Mouse (Mus musculus): ENCODE data around the gene Dse. TPM values are rescaled to one million over a fixed set of nuclear protein-coding genes. Genes with fewer than 3 reads are reported as not detected.

The Dse gene
- polyA plus RNA-seq, 1 experiment from 2014 or later = 16.5 TPM

- WGBS = 92% methylated on average over 4 of the region's 4 CpGs
- Histone ChIP-seq H3K4me1 (replicated peaks; ENCODE audit: control insufficient read depth, insufficient read depth, low read length) (no peaks in the 10 kb centered on the region), H3K9ac (ENCODE audit: low read length) (no peak overlapping the region), H3K9me3 (ENCODE audit: control insufficient read depth, low read length) (no peaks in the 10 kb centered on the region), H3K4me2 (ENCODE audit: low read depth, low read length, severe bottlenecking) (no peak overlapping the region), H3K36me3 (ENCODE audit: control insufficient read depth, insufficient read depth, low read length) (no peaks in the 10 kb centered on the region), H3K27ac (ENCODE audit: low read depth, low read length) (no peak overlapping the region), H3K27me3 (ENCODE audit: control insufficient read depth, insufficient read depth, low read length) (no peaks in the 10 kb centered on the region), H3K4me3 (ENCODE audit: low read depth, low read length) (no peak overlapping the region)
- DNase-seq (ENCODE audit: low spot score) (no peak), ATAC-seq (replicated peaks; ENCODE audit: low FRiP score) (no peak)
These were observed 35.9 kb downstream of the Dse start for GRCm38 (mm10) chr10:34171660-34172059.

GRCm38 (mm10) chr10:34171191-34171590, 36.3 kb downstream of the Dse start:
- H3K27ac ChIP-seq (ENCODE audit: low read depth, low read length) = no peak overlapping the region
- no peaks in the 10 kb centered on the region for H3K27me3 ChIP-seq (ENCODE audit: control insufficient read depth, insufficient read depth, low read length)
- H3K9ac ChIP-seq (ENCODE audit: low read length) = no peak overlapping the region
- 94% methylated on average over 3 of the region's 3 CpGs for WGBS
- DNase-seq (ENCODE audit: low spot score) (no peak), ATAC-seq (replicated peaks; ENCODE audit: low FRiP score) (no peak)
- no peaks in the 10 kb centered on the region for H3K36me3 ChIP-seq (ENCODE audit: control insufficient read depth, insufficient read depth, low read length)
- H3K4me3 ChIP-seq (ENCODE audit: low read depth, low read length) = no peak overlapping the region
- no peaks in the 10 kb centered on the region for H3K9me3 ChIP-seq (ENCODE audit: control insufficient read depth, low read length)
- H3K4me1 ChIP-seq (replicated peaks; ENCODE audit: control insufficient read depth, insufficient read depth, low read length) = no peaks in the 10 kb centered on the region
- H3K4me2 ChIP-seq (ENCODE audit: low read depth, low read length, severe bottlenecking) = no peak overlapping the region

- Histone ChIP-seq H3K27me3 (ENCODE audit: control insufficient read depth, insufficient read depth, low read length) (no peaks in the 10 kb centered on the region), H3K9ac (ENCODE audit: low read length) (no peak overlapping the region), H3K36me3 (ENCODE audit: control insufficient read depth, insufficient read depth, low read length) (no peaks in the 10 kb centered on the region), H3K4me1 (replicated peaks; ENCODE audit: control insufficient read depth, insufficient read depth, low read length) (no peaks in the 10 kb centered on the region), H3K4me3 (ENCODE audit: low read depth, low read length) (no peak overlapping the region), H3K9me3 (ENCODE audit: control insufficient read depth, low read length) (no peaks in the 10 kb centered on the region), H3K27ac (ENCODE audit: low read depth, low read length) (no peak overlapping the region), H3K4me2 (ENCODE audit: low read depth, low read length, severe bottlenecking) (no peak overlapping the region)
- 90% methylated on average over 2 of the region's 2 CpGs for WGBS
- DNase-seq (ENCODE audit: low spot score) (no peak), ATAC-seq (replicated peaks; ENCODE audit: low FRiP score) (no peak)
These were observed 40.5 kb downstream of the Dse start for GRCm38 (mm10) chr10:34166971-34167370.

GRCm38 (mm10) chr10:34155796-34156554, 51.5 kb downstream of the Dse start:
- H3K9me3 ChIP-seq (ENCODE audit: control insufficient read depth, low read length) = no peaks in the 10 kb centered on the region
- no peak overlapping the region for H3K27ac ChIP-seq (ENCODE audit: low read depth, low read length)
- H3K4me1 ChIP-seq (replicated peaks; ENCODE audit: control insufficient read depth, insufficient read depth, low read length) = no peaks in the 10 kb centered on the region
- no peak for ATAC-seq (replicated peaks; ENCODE audit: low FRiP score)
- no peak for DNase-seq (ENCODE audit: low spot score)
- no peak overlapping the region for H3K9ac ChIP-seq (ENCODE audit: low read length)
- no peaks in the 10 kb centered on the region for H3K27me3 ChIP-seq (ENCODE audit: control insufficient read depth, insufficient read depth, low read length)
- H3K36me3 ChIP-seq (ENCODE audit: control insufficient read depth, insufficient read depth, low read length) = no peaks in the 10 kb centered on the region
- H3K4me3 ChIP-seq (ENCODE audit: low read depth, low read length) = no peak overlapping the region
- 92% methylated on average over 12 of the region's 12 CpGs for WGBS
- H3K4me2 ChIP-seq (ENCODE audit: low read depth, low read length, severe bottlenecking) = no peak overlapping the region

DNA sequence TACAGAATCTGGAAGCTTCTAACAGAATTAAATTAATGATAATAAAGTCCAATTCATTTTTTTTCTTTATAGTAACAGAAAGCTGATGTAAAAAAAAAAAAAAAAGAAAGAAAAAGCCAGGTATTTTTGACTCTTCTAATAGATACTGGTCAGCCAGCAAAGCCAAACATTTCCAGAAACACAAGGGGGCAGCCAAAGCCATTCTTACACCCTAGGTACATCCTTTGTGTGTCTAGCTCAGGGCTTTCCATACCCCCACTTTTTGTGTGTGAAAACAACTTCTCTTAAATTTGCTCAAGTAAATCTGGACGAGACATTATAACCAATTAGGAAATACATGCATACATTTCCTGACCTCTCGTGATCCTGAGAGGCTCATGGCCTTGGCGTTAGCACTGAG, 55.7 kb downstream of the Dse start:
- DNase-seq (ENCODE audit: low spot score) (no peak), ATAC-seq (replicated peaks; ENCODE audit: low FRiP score) (no peak)
- H3K4me3 ChIP-seq (ENCODE audit: low read depth, low read length) = no peak overlapping the region
- WGBS = 85% methylated on average over 3 of the region's 3 CpGs
- H3K4me1 ChIP-seq (replicated peaks; ENCODE audit: control insufficient read depth, insufficient read depth, low read length) = no peaks in the 10 kb centered on the region
- H3K36me3 ChIP-seq (ENCODE audit: control insufficient read depth, insufficient read depth, low read length) = no peaks in the 10 kb centered on the region
- H3K27ac ChIP-seq (ENCODE audit: low read depth, low read length) = no peak overlapping the region
- no peak overlapping the region for H3K9ac ChIP-seq (ENCODE audit: low read length)
- no peak overlapping the region for H3K4me2 ChIP-seq (ENCODE audit: low read depth, low read length, severe bottlenecking)
- no peaks in the 10 kb centered on the region for H3K27me3 ChIP-seq (ENCODE audit: control insufficient read depth, insufficient read depth, low read length)
- no peaks in the 10 kb centered on the region for H3K9me3 ChIP-seq (ENCODE audit: control insufficient read depth, low read length)

DNA sequence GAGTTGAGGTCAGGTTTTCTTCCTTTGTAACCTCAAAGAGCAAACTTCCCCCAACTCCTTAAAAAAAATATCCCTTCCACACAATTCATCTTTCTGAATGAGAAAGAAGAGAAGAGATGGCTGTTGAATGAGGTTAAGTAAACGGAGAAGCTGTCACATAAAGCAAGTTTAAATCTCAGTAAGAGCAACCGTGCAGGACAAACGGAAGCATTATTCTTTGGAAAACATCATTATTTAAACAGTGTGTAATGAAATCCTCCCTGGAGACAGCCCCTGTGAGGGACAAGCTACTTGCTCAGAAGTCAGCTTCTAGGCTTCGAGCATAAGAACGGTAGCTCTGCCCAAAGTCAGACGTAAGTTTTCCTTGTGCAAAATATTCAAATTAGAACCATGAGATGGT, 57.1 kb downstream of the Dse start:
- no peak overlapping the region for H3K9ac ChIP-seq (ENCODE audit: low read length)
- H3K4me1 ChIP-seq (replicated peaks; ENCODE audit: control insufficient read depth, insufficient read depth, low read length) = no peaks in the 10 kb centered on the region
- no peak for ATAC-seq (replicated peaks; ENCODE audit: low FRiP score)
- H3K27me3 ChIP-seq (ENCODE audit: control insufficient read depth, insufficient read depth, low read length) = no peaks in the 10 kb centered on the region
- DNase-seq (ENCODE audit: low spot score) = no peak
- no peaks in the 10 kb centered on the region for H3K36me3 ChIP-seq (ENCODE audit: control insufficient read depth, insufficient read depth, low read length)
- 51% methylated on average over 6 of the region's 6 CpGs for WGBS
- H3K4me3 ChIP-seq (ENCODE audit: low read depth, low read length) = no peak overlapping the region
- H3K27ac ChIP-seq (ENCODE audit: low read depth, low read length) = no peak overlapping the region
- no peaks in the 10 kb centered on the region for H3K9me3 ChIP-seq (ENCODE audit: control insufficient read depth, low read length)
- H3K4me2 ChIP-seq (ENCODE audit: low read depth, low read length, severe bottlenecking) = no peak overlapping the region

- DNase-seq (ENCODE audit: low spot score) = no peak
- Histone ChIP-seq H3K27ac (ENCODE audit: low read depth, low read length) (no peak overlapping the region), H3K4me1 (replicated peaks; ENCODE audit: control insufficient read depth, insufficient read depth, low read length) (no peaks in the 10 kb centered on the region), H3K4me3 (ENCODE audit: low read depth, low read length) (no peak overlapping the region), H3K36me3 (ENCODE audit: control insufficient read depth, insufficient read depth, low read length) (no peaks in the 10 kb centered on the region), H3K27me3 (ENCODE audit: control insufficient read depth, insufficient read depth, low read length) (no peaks in the 10 kb centered on the region), H3K9ac (ENCODE audit: low read length) (no peak overlapping the region), H3K9me3 (ENCODE audit: control insufficient read depth, low read length) (no peaks in the 10 kb centered on the region), H3K4me2 (ENCODE audit: low read depth, low read length, severe bottlenecking) (no peak overlapping the region)
- ATAC-seq (replicated peaks; ENCODE audit: low FRiP score) = no peak; the same call in 1 of the 2 replicates
- WGBS = 39% methylated on average over 3 of the region's 3 CpGs
These were observed 57.7 kb downstream of the Dse start for GRCm38 (mm10) chr10:34149772-34150171.

- ATAC-seq (replicated peaks; ENCODE audit: low FRiP score) = no peak
- Histone ChIP-seq H3K4me1 (replicated peaks; ENCODE audit: control insufficient read depth, insufficient read depth, low read length) (no peaks in the 10 kb centered on the region), H3K9ac (ENCODE audit: low read length) (no peak overlapping the region), H3K9me3 (ENCODE audit: control insufficient read depth, low read length) (no peaks in the 10 kb centered on the region), H3K4me3 (ENCODE audit: low read depth, low read length) (no peak overlapping the region), H3K36me3 (ENCODE audit: control insufficient read depth, insufficient read depth, low read length) (no peaks in the 10 kb centered on the region), H3K4me2 (ENCODE audit: low read depth, low read length, severe bottlenecking) (no peak overlapping the region), H3K27me3 (ENCODE audit: control insufficient read depth, insufficient read depth, low read length) (no peaks in the 10 kb centered on the region), H3K27ac (ENCODE audit: low read depth, low read length) (no peak overlapping the region)
- 92% methylated on average over 2 of the region's 2 CpGs for WGBS
- DNase-seq (ENCODE audit: low spot score) = no peak
These were observed 65.8 kb downstream of the Dse start for GRCm38 (mm10) chr10:34141693-34142092.

DNA sequence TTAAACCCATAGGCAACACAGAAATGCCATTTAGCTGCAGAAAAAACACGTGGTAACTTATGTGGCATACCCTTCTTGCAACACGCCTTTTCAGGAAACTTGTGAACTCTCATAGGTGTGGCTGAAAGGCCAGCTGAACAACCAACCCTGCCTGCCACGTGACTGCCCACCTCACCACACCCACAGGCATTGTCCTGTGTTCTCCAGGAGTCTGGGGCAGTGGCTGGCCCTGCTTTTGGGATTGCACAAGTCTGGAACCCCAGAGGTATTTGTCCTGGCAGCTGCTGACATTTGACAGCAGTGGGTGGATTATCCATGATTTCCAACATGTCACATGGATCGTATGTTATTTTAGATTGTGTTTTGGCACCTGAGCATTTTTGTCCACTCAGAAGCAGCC, 67.7 kb downstream of the Dse start:
- Histone ChIP-seq H3K9me3 (ENCODE audit: control insufficient read depth, low read length) (no peaks in the 10 kb centered on the region), H3K4me2 (ENCODE audit: low read depth, low read length, severe bottlenecking) (no peak overlapping the region), H3K27me3 (ENCODE audit: control insufficient read depth, insufficient read depth, low read length) (no peaks in the 10 kb centered on the region), H3K4me1 (replicated peaks; ENCODE audit: control insufficient read depth, insufficient read depth, low read length) (no peaks in the 10 kb centered on the region), H3K36me3 (ENCODE audit: control insufficient read depth, insufficient read depth, low read length) (no peaks in the 10 kb centered on the region), H3K9ac (ENCODE audit: low read length) (no peak overlapping the region), H3K27ac (ENCODE audit: low read depth, low read length) (no peak overlapping the region), H3K4me3 (ENCODE audit: low read depth, low read length) (no peak overlapping the region)
- DNase-seq (ENCODE audit: low spot score) = no peak
- no peak for ATAC-seq (replicated peaks; ENCODE audit: low FRiP score)
- WGBS = 69% methylated on average over 4 of the region's 4 CpGs

Data from forebrain, embryonic 11.5 days (tissue).